Mouse (Mus musculus) left cerebral cortex, adult 2 months (tissue): ENCODE measurements around the gene Obsl1. TPM values are rescaled to one million over a fixed set of nuclear protein-coding genes. Genes with fewer than 3 reads are reported as not detected.

Experiments
- DNase-seq, 2 experiments: peaks; one replicate each; pipeline ENCODE4 v3.0.0; 2021 to 2022; ENCODE audit warnings: low spot score in 2 of 2, mixed read lengths in 1 of 2; ENCODE audit errors: extremely low spot score in 1 of 2
- H3K27ac ChIP-seq: fragments of 200-600 bp; 2 replicates; pipeline ENCODE4 v1.8.1; 2022
- H3K4me3 ChIP-seq: fragments of 200-600 bp; 2 replicates; pipeline ENCODE4 v1.8.1; 2022
- CTCF ChIP-seq: fragments of 200-600 bp; IDR thresholded peaks from 2 replicates; pipeline ENCODE4 v1.8.1; 2022; ENCODE audit warnings: antibody characterized with exemption, mild to moderate bottlenecking, moderate library complexity
- intact Hi-C: fragments of 180-260 bp; cut with DNase I; formaldehyde crosslinking; loops from one replicate; pipeline ENCODE4 v1.15.1; 2025
- total RNA-seq, 2 experiments: library from RNA; stranded (reverse); gene quantifications; 2 replicates each; pipeline ENCODE4 v1.2.3; 2021

Obsl1 gene
- total RNA-seq, 2 experiments from 2014 or later = 29.3 to 29.8 TPM

DNA sequence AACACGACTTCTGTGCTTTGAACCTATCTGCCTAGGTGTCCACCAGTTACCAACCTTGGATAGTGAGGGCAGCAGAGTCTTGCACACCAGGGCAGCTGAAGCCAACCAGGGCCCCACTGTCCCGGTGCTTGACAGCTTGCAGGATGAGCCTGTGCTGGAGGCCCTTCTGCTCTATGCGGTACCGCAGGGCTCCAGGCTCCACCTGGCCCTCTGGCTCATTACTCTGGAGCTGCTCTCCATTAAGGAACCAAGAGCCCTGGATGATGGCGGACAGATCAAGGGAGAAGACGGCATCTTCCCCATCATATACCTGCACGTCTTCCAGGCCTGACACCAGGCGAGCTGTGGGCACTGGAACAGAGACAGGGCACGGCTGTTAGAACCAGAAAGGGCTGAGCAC is 4.3 kb downstream of the Obsl1 start:
- Histone ChIP-seq H3K4me3 (no peak overlapping the region), H3K27ac (no peak overlapping the region)
- TF ChIP-seq CTCF = no peak
- DNase-seq = no peak
- intact Hi-C loops = no loop called here

DNA sequence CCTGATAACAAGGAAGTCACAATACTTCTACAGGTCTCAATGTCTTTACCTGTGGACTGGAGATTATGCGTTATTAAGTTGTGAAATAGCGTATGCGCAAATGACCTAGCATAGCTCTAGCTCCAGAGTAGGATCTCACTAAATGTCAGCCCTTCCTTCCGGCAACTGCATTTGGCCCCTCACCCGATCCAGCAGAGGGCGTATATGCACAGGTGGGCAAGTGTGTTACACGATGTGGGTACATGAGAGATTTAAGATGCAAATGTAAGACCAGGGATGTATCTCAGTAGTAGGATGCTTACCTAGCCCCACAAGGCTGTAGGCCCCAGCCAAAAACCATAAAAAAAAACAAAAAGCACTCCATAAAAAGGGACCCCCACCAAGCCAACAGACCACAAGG is 6.8 kb downstream of the Obsl1 start:
- Histone ChIP-seq H3K27ac (no peak overlapping the region), H3K4me3 (no peak overlapping the region)
- DNase-seq = no peak
- intact Hi-C loops = no loop called here
- no peak; the same call in 1 of the 2 replicates for TF ChIP-seq CTCF

DNA sequence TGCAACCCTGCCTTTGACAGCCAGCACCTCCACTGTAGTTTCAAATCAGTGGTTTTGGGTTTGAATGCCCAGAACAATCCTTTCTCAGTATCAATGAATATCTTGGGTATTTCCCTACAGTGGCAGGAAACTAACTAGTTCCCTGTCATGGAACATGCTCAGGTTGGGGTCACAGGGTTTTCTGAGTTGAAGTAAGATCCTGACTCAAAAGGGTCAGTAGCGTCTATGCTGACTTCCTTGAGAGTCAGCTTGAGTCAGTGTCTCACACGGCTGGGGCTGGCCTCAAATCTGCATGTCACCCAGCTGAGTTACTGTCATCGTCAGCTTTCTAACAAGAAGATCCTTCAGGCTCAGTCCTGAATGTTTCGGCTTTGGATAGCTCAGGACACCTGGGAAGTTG is 7.4 kb downstream of the Obsl1 start:
- no peak for DNase-seq
- Histone ChIP-seq H3K4me3 (no peak overlapping the region), H3K27ac (no peak overlapping the region)
- no peak for TF ChIP-seq CTCF
- intact Hi-C loops = no loop called here

DNA sequence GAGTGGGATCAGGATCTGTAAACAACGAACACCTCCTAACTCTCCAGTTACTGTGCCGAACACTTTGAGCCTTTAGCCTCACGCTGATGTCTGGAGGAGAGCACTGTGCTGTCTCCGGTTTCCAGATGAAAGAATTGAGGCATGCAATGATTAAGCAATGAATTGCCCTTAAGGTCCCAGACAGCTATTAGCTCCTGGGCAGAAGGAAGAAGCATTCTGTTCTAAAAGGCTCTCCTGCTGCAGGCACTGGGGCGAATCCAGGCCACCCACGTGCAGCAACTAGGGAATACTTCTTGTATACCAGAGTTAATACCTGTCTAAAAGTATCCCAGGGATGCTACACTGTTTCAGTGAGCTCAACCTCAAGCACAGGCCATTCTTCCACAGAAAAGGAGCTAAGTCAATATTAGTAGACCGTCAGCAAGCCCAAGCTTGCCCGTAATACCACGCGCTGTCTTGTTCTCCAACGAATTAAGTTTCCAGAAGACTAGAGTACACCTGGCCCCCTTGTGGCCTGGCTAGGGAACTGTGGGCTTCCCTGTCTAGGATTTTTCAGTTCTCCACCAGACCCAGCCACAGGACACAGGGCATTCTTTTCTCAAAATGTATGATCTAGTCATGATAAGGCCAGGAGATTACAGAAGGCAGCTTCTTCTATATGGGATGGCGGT is 11.2 kb downstream of the Obsl1 start:
- peak; percentile 87 for TF ChIP-seq CTCF
- intact Hi-C loops = no loop called here
- no peak overlapping the region for H3K4me3 ChIP-seq
- peak in 1 of 2 experiments; percentile 49 for DNase-seq
- no peak overlapping the region for H3K27ac ChIP-seq

DNA sequence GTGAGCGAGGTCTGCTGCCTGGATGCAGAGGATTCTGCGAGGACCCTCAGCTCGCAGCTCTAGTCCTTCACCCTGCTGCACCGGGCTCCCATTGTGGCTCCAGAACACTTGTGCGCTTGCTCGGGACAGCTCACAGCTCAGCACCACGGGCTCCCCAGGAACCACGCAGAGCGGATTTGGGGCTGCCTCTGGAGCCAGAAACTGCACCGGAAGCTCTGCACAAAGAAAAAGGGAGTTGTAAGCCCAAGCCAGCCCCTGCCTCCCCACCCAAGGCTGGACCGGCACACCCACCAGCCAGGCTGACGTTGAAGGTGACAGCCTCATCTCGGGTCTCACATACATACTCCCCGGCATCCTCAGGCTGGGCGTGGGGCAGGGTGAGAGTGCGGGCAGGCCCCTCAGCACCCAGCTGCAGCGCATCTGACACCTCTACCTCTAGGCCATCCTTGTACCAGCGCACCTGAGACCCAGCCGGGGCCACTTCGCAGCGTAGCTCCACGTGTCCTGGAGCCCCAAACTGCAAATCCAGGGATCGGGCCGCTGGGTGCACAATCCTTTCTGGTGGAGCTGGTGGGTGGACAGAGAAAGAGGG is 13.6 kb downstream of the Obsl1 start:
- intact Hi-C loops = no loop called here
- TF ChIP-seq CTCF = no peak
- no peak for DNase-seq
- Histone ChIP-seq H3K4me3 (no peak overlapping the region), H3K27ac (no peak overlapping the region)

DNA sequence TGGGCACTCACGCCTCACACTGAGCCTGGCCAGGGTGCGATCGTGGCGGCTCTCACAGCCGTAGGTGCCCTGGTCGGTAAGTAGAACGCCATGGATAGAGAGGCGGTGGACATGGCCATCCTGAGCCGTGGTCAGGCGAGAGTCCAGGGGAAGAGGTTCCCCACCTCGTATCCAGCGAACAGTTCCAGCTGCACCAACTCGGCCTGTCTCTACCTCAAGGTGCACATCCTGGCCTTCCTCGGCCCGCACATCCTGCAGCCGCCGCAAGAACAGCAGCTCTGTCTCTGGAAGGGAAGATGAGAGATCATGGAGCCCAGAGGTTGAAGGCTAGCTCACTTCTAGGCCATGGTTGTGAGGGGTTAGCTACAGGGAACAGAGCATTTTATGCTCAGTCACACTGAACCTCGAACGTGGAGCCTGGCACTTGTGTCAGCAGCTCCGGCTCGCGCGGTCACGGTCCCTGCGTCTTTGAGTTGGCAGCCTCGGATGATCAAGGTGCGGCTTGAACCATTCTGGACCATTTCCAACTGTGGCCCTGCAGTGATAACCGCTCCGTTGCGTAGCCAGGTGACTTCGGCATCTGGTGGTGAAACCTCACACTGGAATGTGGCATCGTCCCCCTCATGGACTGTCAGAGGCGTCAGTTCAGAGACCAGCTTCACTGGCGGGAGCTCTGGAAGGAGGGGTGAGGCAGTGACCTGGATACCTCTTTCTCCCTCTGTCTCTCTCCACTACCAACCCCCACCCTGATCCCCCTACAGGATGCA is 15.3 kb downstream of the Obsl1 start:
- no peak for TF ChIP-seq CTCF
- no peak for DNase-seq
- Histone ChIP-seq H3K27ac (no peak overlapping the region), H3K4me3 (no peak overlapping the region)
- intact Hi-C loops = no loop called here

DNA sequence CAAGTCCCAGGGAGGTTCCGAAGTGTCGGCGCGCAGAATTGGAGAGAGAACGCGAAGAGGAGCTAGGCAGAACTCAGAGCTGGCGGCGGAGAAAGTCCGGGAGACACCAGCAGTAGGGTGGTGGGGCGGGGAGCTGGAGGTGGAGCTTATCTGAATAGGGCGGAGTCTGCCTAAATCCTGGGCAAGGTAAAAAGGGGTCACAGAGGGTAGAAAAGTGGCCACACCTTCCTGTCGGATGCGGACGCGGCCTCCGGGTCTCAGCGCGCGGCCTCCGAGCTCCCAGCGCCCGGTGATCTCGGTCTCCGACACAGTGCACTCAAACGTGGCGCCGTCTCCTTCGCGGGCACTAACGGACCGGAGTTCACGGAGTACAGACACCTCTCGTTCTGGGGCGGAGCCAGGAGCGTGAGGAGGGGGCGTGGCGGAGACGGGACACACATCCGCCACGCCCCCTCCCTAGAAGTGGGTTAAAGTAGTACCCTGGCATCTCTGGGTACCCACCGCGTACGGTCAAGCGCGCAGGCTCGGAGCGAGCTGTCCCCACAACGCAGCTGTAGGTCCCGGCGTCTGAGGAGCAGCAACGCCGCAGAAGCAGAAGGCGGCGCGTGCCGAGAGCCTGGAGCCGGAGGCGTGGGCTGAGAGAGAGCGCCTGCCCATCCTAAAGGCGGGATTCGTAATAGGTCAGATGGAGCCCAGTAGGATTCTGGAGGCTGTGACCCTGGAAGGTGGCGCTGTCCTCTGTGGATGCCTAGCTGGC is 18.7 kb downstream of the Obsl1 start:
- TF ChIP-seq CTCF = no peak; the same call in 1 of the 2 replicates
- Histone ChIP-seq H3K27ac (no peak overlapping the region), H3K4me3 (peak overlapping the region; percentile 50)
- DNase-seq = peak; percentile 62 to 65
- intact Hi-C loops = no loop called here

DNA sequence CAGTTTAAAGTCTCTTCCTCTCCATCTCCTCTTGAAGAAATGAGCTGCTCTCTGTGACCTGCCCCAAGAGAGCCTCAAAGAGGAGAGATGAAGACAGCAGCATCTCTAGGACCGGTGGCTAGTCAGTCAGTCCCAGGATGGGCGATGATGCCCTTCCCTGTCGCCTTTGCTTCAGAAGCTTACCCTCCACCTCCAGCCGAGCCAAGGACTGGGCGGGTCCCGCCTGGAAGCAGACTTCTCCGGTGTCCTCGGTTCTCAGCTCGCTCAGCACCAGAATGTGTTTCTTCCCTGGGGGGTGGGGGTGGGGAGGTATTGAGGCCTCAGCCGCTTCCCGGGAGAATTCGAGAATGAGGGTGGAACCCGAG is 19.2 kb downstream of the Obsl1 start:
- H3K4me3 ChIP-seq = peak overlapping the region; percentile 50
- H3K27ac ChIP-seq = peak overlapping the region; percentile 36; the same call in 1 of the 2 replicates
- intact Hi-C loops = no loop called here
- no peak for TF ChIP-seq CTCF
- no peak for DNase-seq

DNA sequence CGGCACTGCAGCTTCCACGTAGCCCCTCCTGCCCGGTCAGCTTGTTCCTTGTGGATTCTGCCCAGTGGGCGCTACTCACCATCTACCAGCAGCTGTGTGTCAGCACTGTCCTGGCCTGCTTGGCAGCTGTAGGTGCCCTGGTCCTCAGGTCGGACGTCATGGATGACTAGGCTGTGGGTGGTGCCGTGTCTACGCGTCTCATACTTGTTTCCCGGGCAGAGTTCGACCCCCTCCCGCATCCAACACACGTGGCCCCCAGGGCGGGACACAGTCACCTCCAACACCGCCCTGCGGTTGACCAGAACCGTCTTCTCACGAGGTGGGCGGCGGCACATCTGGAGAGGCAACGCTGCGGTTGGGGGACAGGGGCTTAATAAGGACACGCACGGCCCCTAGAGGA is 19.7 kb downstream of the Obsl1 start:
- intact Hi-C loops = no loop called here
- peak overlapping the region; percentile 50 for H3K4me3 ChIP-seq
- DNase-seq = no peak
- peak overlapping the region; percentile 36; the same call in 1 of the 2 replicates for H3K27ac ChIP-seq
- TF ChIP-seq CTCF = no peak

DNA sequence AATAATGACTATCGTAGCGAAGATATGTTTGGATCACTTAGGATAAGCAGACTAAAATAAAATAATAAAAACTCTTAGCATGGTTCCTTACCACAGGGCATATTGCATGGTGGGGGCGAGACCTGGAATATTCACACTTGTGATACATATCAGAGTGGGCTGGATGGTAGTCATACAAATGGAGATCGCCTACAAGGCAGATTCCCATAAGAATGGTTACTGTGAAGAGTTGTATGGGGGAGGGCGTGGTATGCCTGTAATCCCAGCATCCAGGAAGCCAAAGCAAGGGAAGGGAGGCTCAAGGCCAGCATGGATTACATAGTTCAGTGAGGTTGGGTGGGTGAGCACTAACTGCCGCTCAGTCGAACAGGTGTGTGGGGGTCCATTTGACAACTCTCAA is 25.5 kb downstream of the Obsl1 start:
- TF ChIP-seq CTCF = no peak
- DNase-seq = no peak
- no peak overlapping the region; the same call in 1 of the 2 replicates for H3K27ac ChIP-seq
- intact Hi-C loops = loop anchor here (1.0 kb wide), 1 partner anchor 25 kb away; no protein-coding TSS in a partner anchor
- peak overlapping the region; percentile 87 for H3K4me3 ChIP-seq

DNA sequence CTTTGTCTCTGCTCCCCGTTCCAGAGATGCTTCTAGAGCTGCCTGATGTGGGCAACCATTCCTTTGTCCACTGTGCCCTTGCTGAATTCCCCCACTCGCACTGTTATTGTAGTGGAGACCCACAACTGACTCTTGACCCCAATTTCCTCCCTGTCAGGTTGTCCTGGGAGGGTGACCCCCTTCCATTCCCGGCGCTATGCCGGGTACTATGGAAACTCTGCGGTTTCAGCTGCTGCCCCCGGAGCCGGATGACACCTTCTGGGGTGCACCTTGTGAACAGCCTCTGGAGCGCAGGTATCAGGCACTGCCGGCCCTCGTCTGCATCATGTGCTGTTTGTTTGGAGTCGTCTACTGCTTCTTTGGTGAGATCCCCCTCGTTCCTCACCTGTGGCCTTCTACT is 26.2 kb downstream of the Obsl1 start:
- TF ChIP-seq CTCF = no peak
- intact Hi-C loops = loop anchor here (1.0 kb wide), 1 partner anchor 25 kb away; no protein-coding TSS in a partner anchor
- Histone ChIP-seq H3K27ac (peak overlapping the region; percentile 98), H3K4me3 (peak overlapping the region; percentile 87)
- no peak for DNase-seq
